Mouse (Mus musculus) layer of hippocampus, postnatal 25 days (tissue): ENCODE measurements around the gene Nlrc4. TPM values are rescaled to one million over a fixed set of nuclear protein-coding genes. Genes with fewer than 3 reads are reported as not detected.

Experiments
- DNase-seq, 2 experiments: peaks; one replicate each; pipeline ENCODE4 v3.0.0; 2022; ENCODE audit warnings: mixed read lengths in 2 of 2, low spot score in 1 of 2; ENCODE audit errors: extremely low spot score in 1 of 2
- total RNA-seq, 2 experiments: library from RNA; stranded (reverse); gene quantifications; 2 replicates each; pipeline ENCODE4 v1.2.3; 2021

Gene Nlrc4
- total RNA-seq, 2 experiments from 2014 or later: 0.07 to 0.14 TPM

- DNase-seq: no peak
Observed at GRCm38 (mm10) chr17:74431481-74431880, 27.5 kb downstream of the Nlrc4 start.

DNA sequence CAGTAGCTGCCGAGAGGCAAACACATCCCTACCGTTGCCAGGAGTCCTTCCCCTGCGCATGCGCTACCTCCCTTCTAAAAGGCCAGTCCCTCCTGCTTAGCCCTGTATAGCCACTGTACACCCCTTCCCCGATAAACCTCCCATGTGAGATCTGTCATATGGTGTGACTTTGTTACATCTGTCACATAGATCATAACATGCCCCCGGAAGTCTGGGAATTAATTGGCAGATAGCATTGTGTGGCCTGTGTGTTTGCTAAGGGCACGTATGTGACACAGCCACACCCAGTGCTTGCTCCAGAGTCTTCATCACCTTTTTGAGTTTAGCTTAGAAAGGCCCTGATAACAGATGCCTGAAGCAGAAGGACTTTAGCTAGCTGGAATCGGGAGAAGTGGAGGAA, 28.9 kb downstream of the Nlrc4 start:
- no peak for DNase-seq

- peak in 1 of 2 experiments; percentile 30 for DNase-seq
Observed at GRCm38 (mm10) chr17:74424401-74425005, 34.4 kb downstream of the Nlrc4 start.

- DNase-seq: no peak
Observed at GRCm38 (mm10) chr17:74420656-74421055, 38.3 kb downstream of the Nlrc4 start.

DNA sequence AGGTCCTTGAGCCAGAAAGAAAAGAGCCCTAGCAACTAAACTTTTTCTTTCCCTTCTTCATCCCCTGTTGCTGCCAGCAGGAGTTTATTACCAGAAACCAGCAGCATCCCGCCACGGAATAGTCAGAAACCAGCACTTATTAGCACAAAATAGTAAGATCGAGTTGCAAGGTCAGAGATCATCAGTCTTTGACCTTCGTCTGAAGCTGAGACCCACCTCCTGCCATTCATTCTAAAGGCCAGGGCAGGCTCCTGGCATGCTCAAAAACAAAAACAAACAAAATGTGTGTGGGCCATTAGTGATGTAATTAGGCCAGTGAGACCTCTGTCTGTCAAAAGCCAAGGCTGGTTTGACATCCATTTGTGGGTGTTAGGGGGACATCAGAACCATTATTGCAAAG, 40.8 kb downstream of the Nlrc4 start:
- no peak for DNase-seq

DNA sequence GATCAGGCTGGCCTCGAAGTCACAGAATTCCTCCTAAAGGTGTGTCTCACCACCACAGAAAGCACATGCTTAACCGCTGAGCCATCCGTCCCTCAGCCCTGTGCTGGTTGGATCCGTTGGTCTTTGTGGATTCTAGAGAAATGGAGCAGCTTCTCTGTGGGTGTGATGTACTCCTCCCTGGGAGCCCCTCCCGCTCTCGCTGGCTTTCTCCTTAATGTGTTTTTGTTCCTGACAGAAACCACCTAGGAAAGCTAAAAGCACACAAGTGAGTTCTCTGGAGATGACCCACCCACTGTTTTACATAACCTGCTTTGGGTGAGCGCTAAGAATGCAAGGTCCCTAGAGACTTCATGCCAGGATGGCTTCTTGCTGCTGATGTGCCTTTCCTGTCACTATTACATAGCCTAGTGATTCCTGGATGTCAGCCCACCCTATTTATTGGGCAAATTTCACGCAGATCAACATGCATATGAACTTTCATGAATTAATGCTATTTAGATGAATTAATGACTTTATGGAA, 42.0 kb downstream of the Nlrc4 start:
- no peak for DNase-seq

- no peak for DNase-seq
Observed at GRCm38 (mm10) chr17:74414671-74415070, 44.3 kb downstream of the Nlrc4 start.

- DNase-seq: no peak
Observed at GRCm38 (mm10) chr17:74413324-74413723, 45.6 kb downstream of the Nlrc4 start.

DNA sequence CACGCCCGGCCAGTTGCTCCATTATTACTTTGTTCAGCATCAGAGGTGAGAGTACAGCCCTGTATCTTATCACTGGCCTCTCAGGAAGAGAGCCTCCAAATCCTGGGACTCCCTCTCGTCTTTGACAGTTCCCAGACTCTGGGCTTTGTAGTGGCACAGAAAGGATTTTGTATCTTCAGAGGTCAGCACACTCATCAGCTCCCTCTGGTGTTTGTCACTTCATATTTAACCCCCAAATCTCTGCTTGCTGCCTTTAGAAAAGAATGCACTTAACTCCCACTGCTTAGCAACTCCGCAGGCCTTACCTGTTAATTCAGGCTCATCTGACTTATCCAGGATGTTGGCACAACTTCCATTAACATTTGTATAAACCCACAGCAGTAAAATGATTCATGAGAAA, 49.2 kb downstream of the Nlrc4 start:
- DNase-seq: no peak

- no peak for DNase-seq
Observed at GRCm38 (mm10) chr17:74406487-74406886, 52.5 kb downstream of the Nlrc4 start.

DNA sequence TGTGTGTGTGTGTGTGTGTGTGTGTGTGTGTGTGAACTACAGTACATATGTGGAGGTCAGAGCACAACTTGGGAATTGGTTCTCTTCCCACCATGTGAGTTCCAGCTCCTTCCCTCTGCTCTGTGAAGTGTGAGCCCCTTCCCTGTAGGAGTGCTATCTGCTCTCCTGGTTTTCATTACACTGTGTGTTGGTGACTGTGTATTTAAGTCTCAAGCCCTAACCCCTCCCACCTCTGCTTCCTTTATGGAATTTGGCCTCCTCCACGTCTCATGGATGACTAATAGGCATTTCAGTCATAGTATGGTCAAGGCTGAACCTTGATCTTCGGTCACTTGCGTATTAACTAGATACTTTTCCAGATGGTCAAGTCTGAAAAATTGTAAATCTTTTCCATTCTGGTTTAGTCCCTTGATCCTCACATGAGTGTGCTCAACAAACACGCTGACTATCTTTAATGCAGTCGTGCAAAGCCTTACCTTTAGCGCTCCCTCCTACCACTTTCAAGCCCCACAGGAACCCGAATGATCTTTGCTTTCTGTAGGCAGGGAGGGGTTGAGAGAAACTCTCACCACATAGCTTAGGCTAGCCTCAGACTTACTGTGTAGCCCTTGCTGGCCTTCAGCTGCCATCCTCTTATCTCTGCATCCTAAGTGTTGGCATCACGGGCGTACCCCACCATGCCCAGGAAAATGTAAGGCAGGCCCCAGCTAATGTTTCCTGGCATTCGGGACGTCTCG, 56.3 kb downstream of the Nlrc4 start:
- DNase-seq: no peak

- DNase-seq: no peak
Observed at GRCm38 (mm10) chr17:74397173-74397572, 61.8 kb downstream of the Nlrc4 start.

DNA sequence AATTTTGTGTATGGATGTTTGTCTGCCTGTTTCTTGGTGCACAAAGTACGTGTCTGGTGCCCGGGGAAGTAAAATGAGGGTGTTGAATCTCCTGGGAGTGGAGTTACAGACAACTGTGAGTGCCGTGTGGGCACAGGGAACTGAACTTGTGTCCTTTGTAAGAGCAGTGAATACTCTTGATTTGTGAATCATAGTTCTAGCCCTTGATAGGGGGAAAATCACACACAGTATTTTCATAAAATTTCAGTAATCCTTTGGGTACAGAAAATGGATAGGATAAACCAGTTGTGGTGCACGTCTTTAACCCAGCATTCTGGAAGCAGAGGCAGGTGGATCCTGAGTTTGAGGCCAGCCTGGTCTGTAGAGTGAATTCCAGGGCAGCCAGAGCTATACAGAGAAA, 62.2 kb downstream of the Nlrc4 start:
- DNase-seq: no peak

- DNase-seq: peak; percentile 86 to 92
Observed at GRCm38 (mm10) chr17:74395383-74396065, 63.4 kb downstream of the Nlrc4 start, which contains the start of gene Slc30a6. Gene Slc30a6, plus strand, starts transcription at chr17:74395608.

GRCm38 (mm10) chr17:74394855-74395254, 64.1 kb downstream of the Nlrc4 start:
- no peak for DNase-seq

- DNase-seq: no peak
Observed at GRCm38 (mm10) chr17:74394381-74394780, 64.6 kb downstream of the Nlrc4 start.

GRCm38 (mm10) chr17:74389847-74390246, 69.1 kb downstream of the Nlrc4 start:
- DNase-seq: no peak

- DNase-seq: no peak
Observed at GRCm38 (mm10) chr17:74386657-74387056, 72.3 kb downstream of the Nlrc4 start.

DNA sequence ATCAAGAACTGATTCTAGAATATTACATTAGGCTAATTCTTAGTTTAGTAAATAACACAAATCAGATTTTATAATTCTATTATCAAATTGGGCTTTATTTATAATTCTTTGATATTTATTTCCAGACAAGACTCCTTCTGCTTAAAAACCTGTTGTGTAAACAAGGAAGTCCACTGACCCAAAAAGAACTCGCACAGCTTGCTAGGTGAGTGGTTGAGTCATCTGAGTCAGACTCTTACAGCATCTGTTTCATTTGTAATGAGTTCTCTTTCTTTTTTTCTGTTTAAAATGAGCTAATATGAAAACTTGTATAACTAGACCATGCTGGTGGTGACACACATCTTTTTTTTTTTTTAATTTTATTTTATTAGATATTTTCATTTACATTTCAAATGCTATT, 82.0 kb downstream of the Nlrc4 start:
- no peak for DNase-seq
